ENCODE assay signal across 19 mouse cellular contexts in the genomic region with DNA sequence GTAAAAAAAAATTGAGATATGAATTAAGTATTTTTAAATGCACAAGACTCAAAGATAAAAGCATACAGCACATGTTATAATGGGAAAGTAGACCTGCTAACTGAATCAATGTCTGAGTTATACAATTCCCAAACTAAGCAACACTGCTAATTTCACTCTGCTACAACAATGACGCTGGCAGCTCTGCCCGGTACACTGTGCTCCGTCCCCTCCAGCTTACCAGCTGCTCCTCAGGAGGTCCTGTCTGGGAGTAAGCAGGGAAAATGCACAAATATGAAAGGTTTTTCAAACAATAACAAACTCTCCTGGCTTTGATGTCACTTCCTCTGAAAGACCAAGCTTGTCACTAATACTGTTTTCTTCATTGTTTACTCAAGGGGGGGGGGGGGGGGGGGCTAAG. TPM values are rescaled to one million over a fixed set of nuclear protein-coding genes. Genes with fewer than 3 reads are reported as not detected.
DNase-seq lines count a peak whose midpoint lies in the region; ATAC-seq and TF ChIP-seq lines count a peak whose summit lies in the region.
"Had no signal": no experiment of that assay in that cellular context is flagged by ENCODE, and none has a peak within 500 bp of the region (broad histone marks: within the 10 kb centered on the region; RNA-seq: fewer than 3 reads in every experiment).

No protein-coding gene starts in this region.

- ATAC-seq in kidney, embryonic 15.5 days (replicated peaks; ENCODE audit: low FRiP score): no peak
- ATAC-seq: activated CD4-positive, CD25-positive, alpha-beta regulatory T cell, adult 4 months; forebrain, embryonic 13.5 days; forebrain, postnatal 0 days; Patski had no signal

- intact Hi-C loops in gastrocnemius, adult 2 months (cut with DNase I): no loop called here
- intact Hi-C loops in left cerebral cortex, adult 2 months (cut with DNase I): no loop called here
- intact Hi-C loops in left cerebral cortex, postnatal 14 days (cut with DNase I): no loop called here

- no peaks in the 10 kb centered on the region for H3K27me3 ChIP-seq in kidney, embryonic 15.5 days
- H3K27me3 ChIP-seq: CH12.LX; forebrain, embryonic 13.5 days; heart, embryonic 12.5 days; hindbrain, embryonic 15.5 days; Patski had no signal

- no peak for DNase-seq in gastrocnemius, adult 2 months
- no peak for DNase-seq in gastrocnemius, postnatal 25 days
- DNase-seq in kidney, postnatal 14 days: peak; percentile 22
- no peak for DNase-seq in left cerebral cortex, adult 2 months (ENCODE audit: extremely low spot score in 1 of 2, low spot score in 2 of 2)
- no peak for DNase-seq in left cerebral cortex, postnatal 14 days (ENCODE audit: low spot score in 2 of 2)
- DNase-seq: adrenal gland, adult 2 months; cerebellum, adult 18-20 months; cerebellum, adult 9-11 months; cerebellum, postnatal 36 days; forebrain, postnatal 0 days; gastrocnemius, postnatal 10 days had no signal

- peak overlapping the region; percentile 33 for H3K4me3 ChIP-seq in gastrocnemius, adult 2 months
- H3K4me3 ChIP-seq in kidney, embryonic 15.5 days (replicated peaks): no peak overlapping the region
- H3K4me3 ChIP-seq in left cerebral cortex, adult 2 months: no peak overlapping the region
- H3K4me3 ChIP-seq: embryonic facial prominence, embryonic 10.5 days; forebrain, embryonic 13.5 days; heart, embryonic 12.5 days; hindbrain, embryonic 15.5 days had no signal

- 53% methylated on average over 3 of the region's 3 CpGs for whole genome bisulfite sequencing in kidney, embryonic 15.5 days

- H3K4me1 ChIP-seq in kidney, embryonic 15.5 days: no peaks in the 10 kb centered on the region
- H3K4me1 ChIP-seq: embryonic facial prominence, embryonic 10.5 days; forebrain, embryonic 13.5 days; hindbrain, embryonic 15.5 days had no signal

- no peak for TF ChIP-seq CTCF in gastrocnemius, adult 2 months (IDR thresholded peaks at IDR 0.05)
- TF ChIP-seq CTCF in left cerebral cortex, adult 2 months (IDR thresholded peaks at IDR 0.05): no peak

- H3K36me3 ChIP-seq in kidney, embryonic 15.5 days: peaks cover 51% of the 10 kb centered on the region

- H3K9ac ChIP-seq in kidney, embryonic 15.5 days: no peak overlapping the region
- H3K9ac ChIP-seq: forebrain, embryonic 13.5 days; forebrain, postnatal 0 days; heart, embryonic 12.5 days; hindbrain, embryonic 15.5 days had no signal

- peak overlapping the region; percentile 52 for H3K27ac ChIP-seq in gastrocnemius, adult 2 months
- H3K27ac ChIP-seq in kidney, embryonic 15.5 days: no peak overlapping the region
- H3K27ac ChIP-seq in left cerebral cortex, adult 2 months: peak overlapping the region; percentile 41
- H3K27ac ChIP-seq: embryonic facial prominence, embryonic 10.5 days; forebrain, embryonic 13.5 days; hindbrain, embryonic 15.5 days had no signal

- no peaks in the 10 kb centered on the region for H3K9me3 ChIP-seq in kidney, embryonic 15.5 days (replicated peaks)
- H3K9me3 ChIP-seq: embryonic facial prominence, embryonic 10.5 days; forebrain, embryonic 13.5 days; heart, embryonic 12.5 days; hindbrain, embryonic 15.5 days had no signal

- H3K4me2 ChIP-seq in kidney, embryonic 15.5 days: no peak overlapping the region
- H3K4me2 ChIP-seq: forebrain, embryonic 13.5 days; heart, embryonic 12.5 days; hindbrain, embryonic 15.5 days had no signal

RNA-seq across cellular contexts. Expression of gene Sos1, which starts 45.8 kb away (rescaled TPM):
- total RNA-seq in gastrocnemius, adult 2 months (2021): 10 to 100 TPM; 14.1 to 18.2 TPM
- 10 to 100 TPM; 12.8 to 14.7 TPM for total RNA-seq in gastrocnemius, postnatal 25 days (2021)
- 4.6 TPM in 2 replicates for polyA plus RNA-seq in kidney, embryonic 15.5 days (2015; fragmentation: Nextera tagmentation; extraction: Ambion mirVana)
- total RNA-seq in left cerebral cortex, adult 2 months (2021): 10 to 100 TPM; 33.0 to 36.6 TPM
- total RNA-seq in left cerebral cortex, postnatal 14 days (2021): 10 to 100 TPM; 32.3 to 33.8 TPM
